Mouse (Mus musculus) ES-E14 (cell line): ENCODE results near the gene Slc25a41.

ENCODE experiments used
- HCFC1 ChIP-seq: IDR thresholded peaks from 2 replicates; pipeline ENCODE4 v1.6.1; 2012; ENCODE audit warnings: low read length, inconsistent platforms, borderline replicate concordance; ENCODE audit not compliant: insufficient read depth
- ZNF384 ChIP-seq: IDR thresholded peaks from 2 replicates; pipeline ENCODE4 v1.6.1; 2012; ENCODE audit warnings: low read depth, low read length, inconsistent platforms

DNA sequence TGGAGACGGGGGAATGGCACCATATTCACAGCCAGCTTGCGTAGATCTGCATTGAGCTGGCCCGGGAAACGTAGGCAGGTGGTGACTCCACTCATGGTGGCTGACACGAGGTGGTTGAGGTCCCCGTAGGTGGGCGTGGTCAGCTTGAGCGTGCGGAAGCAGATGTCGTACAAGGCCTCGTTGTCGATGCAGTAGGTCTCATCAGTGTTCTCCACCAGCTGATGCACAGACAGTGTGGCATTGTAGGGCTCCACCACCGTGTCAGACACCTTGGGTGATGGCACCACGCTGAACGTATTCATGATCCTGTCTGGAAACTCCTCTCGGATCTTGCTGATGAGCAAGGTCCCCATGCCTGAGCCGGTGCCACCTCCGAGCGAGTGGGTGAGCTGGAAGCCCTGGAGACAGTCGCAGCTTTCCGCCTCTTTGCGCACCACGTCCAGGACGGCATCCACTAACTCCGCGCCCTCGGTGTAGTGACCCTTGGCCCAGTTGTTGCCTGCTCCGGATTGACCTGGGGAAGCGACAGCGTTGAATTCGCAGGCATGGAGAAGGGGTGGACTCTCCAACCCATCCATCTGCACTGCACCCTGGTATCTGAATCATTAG lies 39.9 kb upstream of the Slc25a41 start:
- TF ChIP-seq ZNF384 (no peak), HCFC1 (no peak)
